Mouse (Mus musculus) left cerebral cortex, adult 2 months (tissue): ENCODE results near the gene Arpp21. TPM values are rescaled to one million over a fixed set of nuclear protein-coding genes. Genes with fewer than 3 reads are reported as not detected.

ENCODE experiments used
- DNase-seq, 2 experiments: peaks; one replicate each; pipeline ENCODE4 v3.0.0; 2021 to 2022; ENCODE audit warnings: low spot score in 2 of 2, mixed read lengths in 1 of 2; ENCODE audit errors: extremely low spot score in 1 of 2
- H3K27ac ChIP-seq: fragments of 200-600 bp; 2 replicates; pipeline ENCODE4 v1.8.1; 2022
- H3K4me3 ChIP-seq: fragments of 200-600 bp; 2 replicates; pipeline ENCODE4 v1.8.1; 2022
- CTCF ChIP-seq: fragments of 200-600 bp; IDR thresholded peaks from 2 replicates; pipeline ENCODE4 v1.8.1; 2022; ENCODE audit warnings: antibody characterized with exemption, mild to moderate bottlenecking, moderate library complexity
- intact Hi-C: fragments of 180-260 bp; cut with DNase I; formaldehyde crosslinking; loops from one replicate; pipeline ENCODE4 v1.15.1; 2025
- total RNA-seq, 2 experiments: library from RNA; stranded (reverse); gene quantifications; 2 replicates each; pipeline ENCODE4 v1.2.3; 2021

Gene Arpp21
- total RNA-seq, 2 experiments from 2014 or later = 762 to 763 TPM

DNA sequence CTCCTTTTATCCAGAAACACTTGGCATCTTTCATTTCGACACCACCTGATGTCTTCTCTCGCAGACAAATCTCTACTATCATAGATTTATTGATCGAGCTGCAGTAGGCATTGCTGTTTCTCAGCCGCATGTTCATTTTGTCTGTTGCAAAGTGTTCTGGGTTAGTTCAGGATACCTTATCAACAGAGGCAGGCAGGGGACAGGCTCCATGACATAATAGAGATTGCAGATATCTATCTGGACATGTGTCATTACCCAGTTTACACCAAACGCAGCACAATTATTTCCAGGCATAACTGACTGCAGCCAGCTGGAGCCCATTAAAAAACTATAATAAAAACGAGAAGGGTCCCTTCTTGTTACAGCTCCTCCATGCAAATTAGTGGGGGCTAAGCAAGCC is 59.4 kb downstream of the Arpp21 start:
- TF ChIP-seq CTCF = no peak
- intact Hi-C loops = no loop called here
- DNase-seq = no peak
- Histone ChIP-seq H3K27ac (peak overlapping the region; percentile 38), H3K4me3 (no peak overlapping the region)

- peak in 1 of 2 experiments; percentile 10 for DNase-seq
- no peak overlapping the region for H3K4me3 ChIP-seq
- no peak for TF ChIP-seq CTCF
- intact Hi-C loops = no loop called here
- peak overlapping the region; percentile 48 for H3K27ac ChIP-seq
These were observed 61.1 kb downstream of the Arpp21 start for GRCm38 (mm10) chr9:112174407-112175357.

GRCm38 (mm10) chr9:112173778-112174177 is 62.0 kb downstream of the Arpp21 start:
- TF ChIP-seq CTCF = no peak
- H3K4me3 ChIP-seq = no peak overlapping the region
- H3K27ac ChIP-seq = no peak overlapping the region
- intact Hi-C loops = no loop called here
- peak in 1 of 2 experiments; percentile 9 for DNase-seq

DNA sequence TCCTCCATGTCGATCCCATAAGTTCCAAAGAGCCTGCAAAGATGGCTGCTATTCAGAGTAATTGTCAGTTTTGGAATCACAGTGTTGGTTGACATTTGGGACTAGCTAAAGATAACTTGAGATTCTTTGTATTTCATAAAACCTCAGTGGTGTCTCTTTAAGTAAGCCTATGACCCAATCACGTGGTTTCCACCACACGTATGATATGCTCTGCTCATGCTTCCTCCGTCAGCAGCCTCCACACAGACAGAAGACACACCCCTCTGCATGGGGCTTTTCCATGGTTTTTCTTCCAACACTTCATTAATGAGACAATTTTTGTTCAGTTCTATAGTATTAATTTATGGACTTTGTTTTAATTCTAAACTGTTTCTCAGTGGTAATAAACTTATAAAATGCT is 71.1 kb downstream of the Arpp21 start:
- no peak for DNase-seq
- no peak for TF ChIP-seq CTCF
- Histone ChIP-seq H3K4me3 (no peak overlapping the region), H3K27ac (0 out of 2 replicates have a peak overlapping the region, but pooled peaks have one; percentile 9)
- intact Hi-C loops = no loop called here

- no peak for DNase-seq
- intact Hi-C loops = no loop called here
- no peak overlapping the region for H3K4me3 ChIP-seq
- no peak for TF ChIP-seq CTCF
- no peak overlapping the region for H3K27ac ChIP-seq
These were observed 74.8 kb downstream of the Arpp21 start for GRCm38 (mm10) chr9:112160981-112161380.

DNA sequence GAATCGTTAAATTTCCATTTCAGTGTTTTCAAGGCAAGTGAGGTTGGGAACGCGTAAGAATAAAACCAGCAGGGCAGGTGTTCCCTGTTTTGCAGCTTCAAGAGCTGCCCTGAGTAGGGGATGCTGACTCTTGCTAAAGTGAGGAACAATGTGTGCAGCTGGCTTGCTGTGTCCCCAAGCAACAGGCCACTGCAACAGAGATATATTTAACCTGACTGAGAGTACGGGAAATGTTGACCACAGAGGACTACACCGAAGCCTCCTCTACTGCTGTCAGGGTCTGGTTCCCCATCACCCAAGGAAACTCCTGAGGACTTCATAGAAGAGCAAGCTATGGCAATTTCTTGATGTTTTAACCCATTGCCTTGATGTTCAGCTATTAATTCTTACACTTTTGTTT is 81.8 kb downstream of the Arpp21 start:
- no peak for TF ChIP-seq CTCF
- Histone ChIP-seq H3K27ac (no peak overlapping the region), H3K4me3 (no peak overlapping the region)
- no peak for DNase-seq
- intact Hi-C loops = no loop called here

DNA sequence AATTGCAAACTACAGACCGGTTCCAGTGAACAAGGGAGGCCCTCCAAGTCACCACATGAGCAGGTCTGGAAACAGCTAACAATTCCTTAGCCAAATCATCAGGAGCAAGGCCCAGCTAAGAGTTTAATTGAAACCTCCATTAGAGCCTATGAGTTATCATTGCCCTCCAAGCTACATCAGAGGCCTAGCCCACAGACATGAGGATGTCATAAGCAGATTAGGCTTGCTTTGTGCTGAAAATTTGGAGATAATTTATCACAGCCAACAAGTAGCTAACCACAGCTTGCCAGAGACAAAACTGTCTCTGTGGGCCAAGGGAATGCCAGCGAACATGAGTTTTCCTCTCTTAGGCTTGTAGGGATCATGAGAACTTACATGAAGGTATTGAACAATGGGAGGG is 83.0 kb downstream of the Arpp21 start:
- no peak overlapping the region for H3K27ac ChIP-seq
- no peak for TF ChIP-seq CTCF
- no peak for DNase-seq
- intact Hi-C loops = no loop called here
- H3K4me3 ChIP-seq = no peak overlapping the region

- H3K27ac ChIP-seq = no peak overlapping the region
- TF ChIP-seq CTCF = no peak
- H3K4me3 ChIP-seq = no peak overlapping the region
- DNase-seq = no peak
- intact Hi-C loops = no loop called here
These were observed 84.6 kb downstream of the Arpp21 start for GRCm38 (mm10) chr9:112151177-112151576.

DNA sequence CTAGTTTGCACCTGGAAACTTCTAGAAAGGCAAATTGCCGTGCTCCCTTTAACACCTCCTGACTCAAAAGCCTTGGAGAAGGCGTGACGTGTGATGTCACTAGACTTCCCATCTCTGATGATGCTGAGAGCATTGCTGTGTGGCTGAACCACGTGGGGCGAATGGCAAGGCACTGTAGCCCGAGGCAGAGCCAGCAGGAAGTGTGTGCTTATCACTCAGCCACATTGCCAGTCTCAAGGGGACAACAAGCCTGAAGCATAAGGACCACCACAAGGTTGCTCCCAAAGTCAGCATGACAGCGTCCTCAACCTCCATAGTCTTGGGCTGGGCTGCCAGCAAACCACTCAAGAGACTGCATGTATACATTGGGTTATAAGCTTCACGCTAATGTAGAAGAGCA is 95.1 kb downstream of the Arpp21 start:
- Histone ChIP-seq H3K27ac (no peak overlapping the region), H3K4me3 (no peak overlapping the region)
- intact Hi-C loops = no loop called here
- TF ChIP-seq CTCF = no peak
- DNase-seq = no peak

- Histone ChIP-seq H3K27ac (no peak overlapping the region), H3K4me3 (no peak overlapping the region)
- intact Hi-C loops = no loop called here
- no peak; the same call in 1 of the 2 replicates for TF ChIP-seq CTCF
- DNase-seq = no peak
These were observed 97.9 kb downstream of the Arpp21 start for GRCm38 (mm10) chr9:112137820-112138219.

DNA sequence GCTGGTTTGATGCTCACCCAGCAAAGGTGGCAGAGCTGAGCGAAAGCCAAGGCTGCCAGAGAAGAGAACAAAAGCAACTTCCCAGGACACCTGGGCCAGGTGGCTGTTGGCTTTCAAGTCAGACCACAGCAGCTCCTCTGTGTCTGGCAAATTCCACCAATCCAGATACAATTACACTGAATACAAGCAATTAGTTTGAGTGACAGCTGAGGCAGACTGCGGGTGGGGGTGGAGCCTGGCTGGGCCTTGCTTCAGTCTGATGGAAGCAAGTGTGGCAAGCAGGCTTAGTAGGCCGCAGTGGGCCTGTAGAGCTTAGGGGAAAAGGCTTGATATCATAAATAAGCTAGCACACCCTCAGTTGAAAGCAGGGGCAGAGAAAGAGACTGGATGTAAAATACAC is 104.9 kb downstream of the Arpp21 start:
- no peak overlapping the region; the same call in 1 of the 2 replicates for H3K27ac ChIP-seq
- H3K4me3 ChIP-seq = no peak overlapping the region
- DNase-seq = no peak

DNA sequence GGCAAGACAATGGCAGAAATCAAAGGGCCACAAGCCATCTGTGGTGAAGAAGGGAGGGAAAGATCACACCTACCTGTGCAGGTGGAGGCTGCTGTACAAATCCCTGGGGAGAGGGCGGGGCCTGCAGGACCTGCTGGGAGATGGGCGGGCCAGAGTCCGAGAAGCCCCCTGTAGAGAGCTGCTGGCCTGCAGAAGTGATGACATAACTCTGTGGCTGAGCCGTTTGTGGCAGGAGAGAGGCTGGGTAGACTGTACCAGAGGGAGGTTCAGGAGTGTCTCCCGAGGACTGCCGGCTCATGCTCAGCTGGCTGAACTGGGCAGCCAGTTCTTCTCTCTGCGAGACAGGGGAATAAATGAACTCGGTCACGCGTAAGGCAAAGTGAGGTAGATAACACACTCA is 111.1 kb downstream of the Arpp21 start:
- Histone ChIP-seq H3K4me3 (no peak overlapping the region), H3K27ac (no peak overlapping the region; the same call in none of the 2 replicates)
- no peak for DNase-seq
- intact Hi-C loops = no loop called here
- TF ChIP-seq CTCF = no peak

More for the DNA sequence above, 104.9 kb downstream of the Arpp21 start:
- no peak for TF ChIP-seq CTCF
- intact Hi-C loops = no loop called here

DNA sequence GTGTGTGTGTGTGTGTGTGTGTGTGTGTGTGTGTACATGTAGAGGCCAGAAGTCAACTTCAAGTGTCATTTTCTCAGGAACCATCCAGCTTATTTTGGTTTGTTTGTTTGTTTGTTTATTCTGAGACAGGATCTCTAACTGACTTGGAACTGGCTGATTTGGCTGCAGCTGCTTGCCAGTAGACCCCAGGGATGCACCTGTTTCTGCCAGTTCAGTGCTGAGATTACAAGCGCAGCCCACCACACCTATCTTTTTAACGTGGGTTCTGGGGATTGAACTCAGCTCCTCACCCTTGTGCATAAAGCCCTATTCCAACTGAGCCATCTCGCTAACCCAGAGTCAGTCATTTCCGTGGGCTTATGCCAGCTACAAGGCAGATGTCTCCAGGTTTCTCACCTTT is 111.6 kb downstream of the Arpp21 start:
- Histone ChIP-seq H3K4me3 (no peak overlapping the region), H3K27ac (no peak overlapping the region)
- no peak for TF ChIP-seq CTCF
- intact Hi-C loops = no loop called here
- no peak for DNase-seq
